In the genomic region with DNA sequence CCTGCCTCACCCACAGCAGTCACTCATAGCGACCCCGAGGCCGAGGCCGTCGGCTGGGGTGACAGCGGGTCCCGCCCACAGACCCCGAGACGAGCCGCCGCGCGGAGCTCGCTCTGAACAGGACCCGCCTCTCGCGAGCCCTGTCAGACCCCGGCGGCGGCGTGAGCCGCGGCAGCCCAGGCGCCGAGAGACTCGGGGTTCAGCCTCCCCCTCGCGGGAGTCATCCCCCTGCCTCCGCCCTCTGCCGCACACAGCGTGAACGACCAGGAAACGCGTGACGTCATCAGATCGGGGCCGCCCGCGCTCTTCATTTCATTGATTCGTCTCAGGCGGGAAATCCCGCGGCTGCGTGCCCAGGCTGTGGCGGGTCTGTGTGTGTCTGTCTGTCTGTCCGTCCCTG, we compare ENCODE assay signal across 8 mouse cellular contexts. TPM values are rescaled to one million over a fixed set of nuclear protein-coding genes. Genes with fewer than 3 reads are reported as not detected.
A peak's percentile ranks its signal among the peaks of the same experiment; 100 is the strongest.
DNase-seq lines count a peak whose midpoint lies in the region; ATAC-seq and TF ChIP-seq lines count a peak whose summit lies in the region.
"Not testable (repeated sequence)": the region's sequence is repeated elsewhere in the genome, so short reads cannot be mapped to it uniquely, and the experiment has no call there.

No protein-coding gene starts in this region.

- H3K4me1 ChIP-seq in heart, embryonic 14.5 days (ENCODE audit: control insufficient read depth in 2 of 2, insufficient read depth in 2 of 2, low read length in 2 of 2); lung, adult 2 months (ENCODE audit: control insufficient read depth, insufficient read depth, low read length): not testable (repeated sequence)

- DNase-seq in adrenal gland, postnatal 25 days: peak; percentile 83
- peak; percentile 94 for DNase-seq in layer of hippocampus, adult 11-12 months (ENCODE audit: low spot score)
- DNase-seq in lung, adult 2 months: peak; percentile 70
- DNase-seq in ovary, postnatal 14 days (ENCODE audit: low spot score): peak; percentile 81
- DNase-seq in telencephalon, adult 2 months (ENCODE audit: low read depth, low spot score): peak; percentile 93

- peak overlapping the region; percentile 67 for H3K9ac ChIP-seq in heart, embryonic 14.5 days (ENCODE audit: low read length)

- peak overlapping the region; percentile 34 for H3K4me3 ChIP-seq in C2C12 (ENCODE audit: insufficient read depth, poor library complexity, severe bottlenecking)
- peak overlapping the region in 1 of 2 experiments; percentile 48; a peak in 3 of 4 replicates for H3K4me3 ChIP-seq in heart, embryonic 14.5 days (ENCODE audit: control insufficient read depth in 1 of 2, insufficient read depth in 1 of 2, low read depth in 1 of 2, low read length in 2 of 2)
- not testable (repeated sequence) for H3K4me3 ChIP-seq in lung, adult 2 months (replicated peaks; ENCODE audit: extremely low read depth, low read depth, low read length)

- H3ac ChIP-seq in C2C12 (ENCODE audit: control insufficient read depth, insufficient read length, low read depth): peak overlapping the region; percentile 8

- not testable (repeated sequence) for H3K79me3 ChIP-seq in C2C12 (ENCODE audit: low read depth)

- TF ChIP-seq POLR2A in lung, adult 2 months (IDR thresholded peaks at IDR 0.05; ENCODE audit: borderline replicate concordance, extremely low read depth, low read depth, low read length): not testable (repeated sequence)

- H3K27me3 ChIP-seq in C2C12 (ENCODE audit: control insufficient read depth, insufficient read depth, insufficient read length); heart, embryonic 14.5 days (ENCODE audit: control insufficient read depth, insufficient read depth, low read length): not testable (repeated sequence)

- peaks cover 60% of the 10 kb centered on the region for H3K9me3 ChIP-seq in heart, embryonic 14.5 days (ENCODE audit: control insufficient read depth, low read length)

- ATAC-seq in erythroblast, adult 5-6 weeks (replicated peaks; ENCODE audit: low FRiP score, poor library complexity, severe bottlenecking): peak; percentile 10
- not testable (repeated sequence) for ATAC-seq in heart, embryonic 14.5 days (ENCODE audit: insufficient number of reproducible peaks, insufficient read depth, low FRiP score, low read depth)

- TF ChIP-seq CTCF in C2C12 (IDR thresholded peaks at IDR 0.05; ENCODE audit: control insufficient read depth, insufficient read depth, insufficient read length); lung, adult 2 months (IDR thresholded peaks at IDR 0.05; ENCODE audit: insufficient read depth, low read length): not testable (repeated sequence)

- WGBS in heart, embryonic 14.5 days: 49% methylated on average over 46 of the region's 46 CpGs
- WGBS in lung, adult 2 months: no CpG with 5 or more reads among the region's 46 CpGs

- not testable (repeated sequence) for H3K79me2 ChIP-seq in C2C12 (ENCODE audit: control insufficient read depth, insufficient read depth)

- H3K27ac ChIP-seq in heart, embryonic 14.5 days (replicated peaks in 1 of 2; ENCODE audit: control insufficient read depth in 1 of 2, insufficient read depth in 1 of 2, low read depth in 2 of 2, low read length in 2 of 2): not testable (repeated sequence)

- not testable (repeated sequence) for H3K36me3 ChIP-seq in C2C12 (ENCODE audit: control insufficient read depth, insufficient read depth); heart, embryonic 14.5 days (ENCODE audit: control insufficient read depth, insufficient read depth, low read length)

- peak overlapping the region; percentile 94 for H3K4me2 ChIP-seq in heart, embryonic 14.5 days (ENCODE audit: low read length)

TF ChIP-seq in C2C12, 6 proteins besides CTCF, POLR2A, EP300 and RAD21:
- peak; percentile 30 for TF ChIP-seq MAX (IDR thresholded peaks at IDR 0.05)

RNA-seq across cellular contexts. Expression of gene Gm21887, which starts 12.5 kb away (rescaled TPM):
- 42.3 TPM for polyA plus RNA-seq in C2C12 (2012; fragmentation: generic; extraction: Trizol)
- total RNA-seq in adrenal gland, postnatal 25 days (2021): 401 and 486 TPM in 2 replicates
- 4.0 and 24.0 TPM in 2 replicates for total RNA-seq in erythroblast, adult 5-6 weeks (2015; ENCODE audit: low replicate concordance)
- 59.6 and 87.8 TPM in 2 replicates for total RNA-seq in erythroblast, adult 5-6 weeks (2017; ENCODE audit: low replicate concordance)
- polyA plus RNA-seq in heart, embryonic 14.5 days (2014; fragmentation: Nextera tagmentation; extraction: Ambion mirVana): 181 and 228 TPM in 2 replicates
- 528 and 535 TPM in 2 replicates for polyA plus RNA-seq in lung, adult 2 months (2012; rRNA removed)
